1 mouse cellular context compared by ENCODE assay signal in genomic region chr1:36870518-36870917, GRCm38 (mm10).
TF ChIP-seq lines count a peak whose summit lies in the region.

No protein-coding gene starts in this region.

TF ChIP-seq in MEL, 35 proteins besides CTCF, POLR2A, EP300 and RAD21 (continued from another document):
- 0 out of 2 replicates have a peak, but pooled peaks have one; percentile 34 for TF ChIP-seq ELF1 (IDR thresholded peaks at IDR 0.05; ENCODE audit: low read depth, low read length)
- no peak for TF ChIP-seq ZMIZ1 (IDR thresholded peaks at IDR 0.05; ENCODE audit: low read depth, low read length)
- TF ChIP-seq TCF12 (IDR thresholded peaks at IDR 0.05; ENCODE audit: low read depth, low read length), result peak; percentile 88
- TF ChIP-seq TBP (IDR thresholded peaks at IDR 0.05; ENCODE audit: low read depth, low read length), result no peak
- TF ChIP-seq SMC3 (IDR thresholded peaks at IDR 0.05; ENCODE audit: low read depth, low read length), result peak; percentile 58
- peak; percentile 73 for TF ChIP-seq TAL1 (IDR thresholded peaks at IDR 0.05; ENCODE audit: low read length)
- no peak for TF ChIP-seq MAFK (IDR thresholded peaks at IDR 0.05; ENCODE audit: borderline replicate concordance, low read depth, low read length)
- TF ChIP-seq MAX (IDR thresholded peaks at IDR 0.05; ENCODE audit: low read length), result no peak
- TF ChIP-seq MYB (IDR thresholded peaks at IDR 0.05; ENCODE audit: low read depth, low read length), result no peak
- no peak for TF ChIP-seq MYC (IDR thresholded peaks at IDR 0.05; ENCODE audit: low read depth, low read length)
- TF ChIP-seq GABPA (IDR thresholded peaks at IDR 0.05; ENCODE audit: low read depth, low read length), result no peak
